Mouse (Mus musculus): ENCODE results near the gene Gm20388.
A peak's percentile ranks its signal among the peaks of the same experiment; 100 is the strongest.
"Not testable (repeated sequence)": the region's sequence is repeated elsewhere in the genome, so short reads cannot be mapped to it uniquely, and the experiment has no call there.

The Gm20388 gene

DNA sequence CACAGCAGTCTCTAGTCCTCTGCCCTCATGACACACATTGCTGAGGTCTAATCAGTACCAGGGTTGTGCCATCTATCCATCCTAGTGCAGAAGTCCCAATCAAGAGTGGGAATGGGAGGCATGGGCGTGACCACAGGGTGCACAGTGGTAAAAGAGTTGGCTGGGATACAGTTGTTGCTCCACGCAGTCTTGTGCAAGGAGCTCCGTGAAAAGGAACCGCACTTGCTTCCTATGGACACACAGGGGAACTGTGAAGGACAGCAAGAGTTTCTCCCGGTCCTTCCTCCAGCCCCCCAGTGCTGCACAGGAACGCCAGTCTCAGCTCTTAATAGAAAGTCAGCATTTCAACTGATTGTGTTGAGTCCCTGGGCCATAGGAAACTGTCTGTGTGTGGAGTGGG, 4048.8 kb downstream of the Gm20388 start:
- no peak for DNase-seq (ENCODE audit: extremely low read depth, insufficient read length, low spot score)

DNA sequence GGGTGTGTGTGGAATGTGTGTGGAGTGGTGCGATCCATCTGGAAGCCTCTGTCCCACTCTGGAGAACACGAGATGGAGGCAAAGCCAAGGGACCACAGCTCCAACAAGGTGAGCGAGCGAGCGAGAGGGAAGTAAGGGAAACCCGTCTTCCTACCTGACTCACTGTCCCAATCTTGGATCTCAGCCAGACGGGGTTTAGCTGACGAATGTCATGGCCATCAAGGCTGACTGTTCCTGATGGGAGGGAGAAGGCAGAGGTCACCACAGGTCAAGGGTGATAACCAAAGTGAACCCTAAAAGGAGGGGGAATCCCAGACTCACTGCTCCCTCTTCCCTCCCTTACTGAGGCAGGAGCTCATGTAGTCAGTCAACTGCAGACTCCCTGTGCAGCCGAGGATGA, 4049.4 kb downstream of the Gm20388 start:
- no peak for DNase-seq (ENCODE audit: extremely low read depth, insufficient read length, low spot score)

DNA sequence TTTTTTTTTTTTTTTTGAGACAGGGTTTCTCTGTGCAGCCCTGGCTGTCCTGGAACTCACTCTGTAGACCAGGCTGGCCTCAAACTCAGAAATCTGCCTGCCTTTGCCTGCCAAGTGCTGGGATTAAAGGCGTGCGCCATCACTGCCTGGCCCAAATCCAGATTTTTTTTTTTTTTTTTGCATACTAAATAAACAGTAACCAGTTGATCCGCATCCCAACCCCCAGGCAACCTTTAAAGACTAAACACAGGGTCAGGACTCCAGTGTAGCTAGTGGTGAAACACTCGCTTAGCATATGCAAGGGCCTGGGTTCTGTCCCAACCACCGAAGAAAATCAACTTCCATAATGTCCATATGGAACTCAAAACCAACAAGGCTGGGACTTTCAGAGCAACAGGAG, 4049.9 kb downstream of the Gm20388 start:
- DNase-seq (ENCODE audit: extremely low read depth, insufficient read length, low spot score), result not testable (repeated sequence)

DNA sequence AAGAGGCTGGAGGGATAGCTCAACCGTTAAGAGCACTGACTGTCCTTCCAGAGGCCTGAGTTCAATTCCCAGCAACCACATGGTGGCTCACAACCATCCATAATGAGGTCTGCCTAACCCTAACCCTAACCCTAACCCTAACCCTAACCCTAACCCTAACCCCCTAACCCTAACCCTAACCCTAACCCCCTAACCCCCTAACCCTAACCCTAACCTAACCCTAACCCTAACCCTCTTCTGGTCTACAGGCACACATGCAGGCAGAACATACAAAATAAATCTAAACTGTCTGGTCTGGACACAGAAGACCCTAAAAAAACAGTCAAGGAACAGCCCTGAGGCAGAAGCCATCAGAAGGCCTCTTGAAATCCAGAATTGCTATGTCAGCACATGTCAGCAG, 4050.7 kb downstream of the Gm20388 start:
- no peak for DNase-seq (ENCODE audit: extremely low read depth, insufficient read length, low spot score)

DNA sequence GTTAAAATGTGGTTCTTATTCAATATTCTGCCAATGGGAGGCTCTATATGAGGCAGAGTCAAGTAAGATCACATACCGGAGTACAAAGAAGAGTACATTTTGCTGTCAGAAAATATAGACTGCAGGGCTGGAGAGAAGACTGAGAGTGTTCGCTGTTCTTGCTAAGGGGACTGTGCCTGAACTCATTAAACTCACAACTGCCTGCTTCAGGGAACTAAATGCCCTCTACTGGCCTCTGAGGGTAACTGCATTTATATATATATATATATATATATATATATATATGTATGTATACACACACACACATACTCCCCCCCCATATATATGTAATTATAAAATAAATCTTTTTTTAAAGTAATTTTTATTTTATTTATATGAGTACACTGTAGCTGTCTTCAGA, 4056.3 kb downstream of the Gm20388 start:
- no peak for DNase-seq (ENCODE audit: extremely low read depth, insufficient read length, low spot score)

DNA sequence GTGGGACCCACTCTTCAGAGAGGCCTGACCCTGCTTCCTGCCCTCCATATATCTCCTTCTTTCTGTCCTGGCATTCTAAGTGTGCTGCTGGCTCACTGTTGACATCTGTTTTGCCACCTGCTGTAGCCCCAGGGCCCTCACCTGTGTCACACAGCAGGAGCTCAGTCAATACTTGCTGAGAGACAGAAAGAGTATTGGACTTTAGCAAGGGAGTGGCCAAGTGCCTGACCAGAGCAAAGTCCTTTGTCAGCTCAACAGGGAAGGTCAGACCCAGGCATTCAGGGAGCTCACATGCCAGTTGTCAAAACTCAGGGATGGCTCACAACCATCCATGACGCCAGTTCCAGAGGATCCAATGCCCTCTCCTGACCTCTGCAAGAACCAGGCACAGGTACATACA, 4062.9 kb downstream of the Gm20388 start:
- no peak for DNase-seq (ENCODE audit: extremely low read depth, insufficient read length, low spot score)

DNA sequence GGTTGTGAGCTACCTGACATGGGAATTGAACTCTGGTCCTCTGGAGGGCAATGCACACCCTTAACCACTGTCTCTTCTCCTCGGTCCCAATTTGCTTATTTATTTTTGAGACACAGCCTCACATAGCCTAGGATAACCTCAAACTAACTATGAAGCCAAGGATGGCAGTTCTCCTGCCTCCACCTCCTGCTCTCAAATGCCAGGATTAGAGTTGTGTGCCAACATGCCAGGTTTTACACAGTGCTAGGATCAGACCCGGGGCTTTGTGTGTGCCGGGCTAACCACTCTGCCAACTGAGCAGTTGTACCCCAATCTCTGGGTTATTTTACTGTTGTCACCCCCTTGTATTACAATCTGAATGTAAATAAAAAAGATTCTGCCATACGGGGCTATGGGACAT, 4066.9 kb downstream of the Gm20388 start:
- no peak for DNase-seq (ENCODE audit: extremely low read depth, insufficient read length, low spot score)

DNA sequence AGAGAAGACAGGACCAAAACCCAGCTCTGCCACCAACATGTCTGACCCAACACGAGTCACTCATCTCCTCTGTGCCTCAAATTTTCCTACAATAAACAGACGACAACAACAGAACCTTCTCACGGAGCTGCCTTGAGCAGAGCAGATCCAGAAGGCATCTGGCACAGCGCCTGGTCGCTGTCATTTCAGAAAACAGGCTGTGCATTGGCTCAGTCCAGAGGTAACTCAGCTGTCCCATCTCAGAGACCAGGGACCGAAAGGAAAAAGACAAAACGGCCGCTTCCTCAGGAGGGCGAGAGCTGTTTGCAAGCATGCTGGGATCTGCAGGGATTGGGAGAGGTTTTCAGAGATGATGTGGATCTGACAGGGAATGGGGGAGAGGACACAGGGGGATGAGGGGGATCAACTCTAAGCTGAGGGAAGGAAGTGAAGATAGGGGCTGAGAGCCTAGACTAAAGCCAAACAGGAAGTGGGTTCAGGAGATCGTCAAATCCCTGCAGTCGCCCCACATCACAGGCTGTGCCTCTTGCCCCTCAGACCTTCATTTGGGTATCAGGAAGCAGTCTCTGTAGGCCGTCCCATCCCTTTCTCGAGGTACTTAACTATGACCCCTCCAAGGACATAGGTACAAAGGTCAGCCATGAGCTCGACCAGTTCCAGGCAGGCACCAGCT, 4067.7 kb downstream of the Gm20388 start:
- no peak for DNase-seq (ENCODE audit: extremely low read depth, insufficient read length, low spot score)

DNA sequence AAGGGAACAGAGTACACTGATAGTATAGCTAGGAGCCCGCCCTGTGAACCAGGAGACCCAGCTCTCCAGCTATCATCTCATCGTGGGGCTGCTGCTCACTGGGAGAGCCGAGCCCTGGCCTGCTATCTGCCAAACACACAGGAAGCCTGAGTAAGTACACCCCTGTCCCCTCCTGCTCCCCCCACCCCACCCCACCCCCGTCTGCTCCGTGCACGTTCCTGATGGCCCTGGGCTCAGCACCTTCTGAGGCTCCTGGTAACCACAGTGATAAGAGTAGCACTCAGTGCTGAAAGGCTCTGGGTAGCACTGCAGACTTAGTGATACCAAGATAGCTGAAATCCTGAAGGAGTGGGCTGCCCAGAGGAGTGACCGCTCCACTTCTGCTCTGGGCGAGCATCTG, 4068.3 kb downstream of the Gm20388 start:
- no peak for DNase-seq (ENCODE audit: extremely low read depth, insufficient read length, low spot score)

DNA sequence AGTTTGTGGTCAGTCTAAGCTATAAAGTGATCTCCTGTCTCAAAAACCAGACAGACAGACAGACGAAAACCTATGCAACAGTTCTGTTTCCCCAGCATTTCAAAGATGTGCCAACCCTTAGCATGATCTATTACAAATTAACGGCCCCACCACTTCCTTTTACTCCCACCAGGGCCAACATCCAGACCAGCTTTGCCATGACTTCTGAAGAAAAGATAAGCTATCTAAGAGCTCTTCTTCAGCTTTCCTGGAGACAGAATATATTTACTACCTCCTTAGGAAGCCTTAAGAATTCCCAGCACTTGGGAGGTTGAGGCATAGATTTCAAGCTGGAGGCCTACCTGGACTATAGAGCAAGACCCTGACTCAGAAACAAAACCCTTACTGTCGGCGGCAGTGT, 4069.6 kb downstream of the Gm20388 start:
- no peak for DNase-seq (ENCODE audit: extremely low read depth, insufficient read length, low spot score)

DNA sequence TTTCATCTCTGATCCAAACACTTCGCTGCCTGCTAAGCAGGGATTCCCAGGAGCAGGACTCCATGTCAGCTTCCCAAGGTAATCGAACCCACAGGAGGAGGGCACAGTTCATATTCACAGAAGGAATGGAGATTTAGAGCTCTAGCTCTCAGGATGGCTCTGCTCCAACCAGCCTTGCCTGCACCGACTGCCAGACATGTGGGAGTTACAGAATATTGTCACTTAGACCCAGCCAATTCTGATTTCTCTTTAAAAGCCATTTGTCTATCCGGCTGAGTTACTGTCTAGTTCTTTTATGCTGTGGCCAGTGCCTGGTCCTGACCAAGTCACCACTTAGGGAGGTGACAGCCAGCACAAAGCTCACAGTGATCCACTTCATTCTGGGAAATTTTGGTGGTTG, 4071.0 kb downstream of the Gm20388 start:
- DNase-seq (ENCODE audit: extremely low read depth, insufficient read length, low spot score), result no peak

DNA sequence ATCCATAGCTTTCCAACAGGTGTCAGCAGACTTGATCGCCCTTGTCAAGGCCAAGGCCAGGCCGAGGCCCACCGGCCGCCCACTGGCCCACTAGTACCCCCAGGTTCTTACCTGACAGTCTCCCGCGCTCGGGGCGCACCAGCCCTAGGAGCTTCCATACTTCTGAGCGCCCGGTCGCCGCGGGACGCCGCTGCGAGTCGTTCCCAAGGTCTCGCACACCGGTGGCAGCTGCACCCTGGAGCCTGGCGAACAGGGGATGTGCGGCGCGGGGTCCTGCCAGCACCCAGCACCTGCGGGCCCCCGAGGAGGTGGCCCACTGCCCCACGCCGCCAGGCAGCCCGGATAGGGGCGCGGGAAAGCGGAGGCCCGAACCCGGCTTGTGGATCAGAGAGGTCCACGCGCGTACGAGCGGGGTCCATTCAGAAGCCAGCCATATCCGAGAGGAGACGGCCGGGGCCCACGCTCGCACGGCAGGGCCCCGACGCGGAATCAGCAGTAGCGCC, 4071.7 kb downstream of the Gm20388 start:
- DNase-seq (ENCODE audit: extremely low read depth, insufficient read length, low spot score), result peak; percentile 62

DNA sequence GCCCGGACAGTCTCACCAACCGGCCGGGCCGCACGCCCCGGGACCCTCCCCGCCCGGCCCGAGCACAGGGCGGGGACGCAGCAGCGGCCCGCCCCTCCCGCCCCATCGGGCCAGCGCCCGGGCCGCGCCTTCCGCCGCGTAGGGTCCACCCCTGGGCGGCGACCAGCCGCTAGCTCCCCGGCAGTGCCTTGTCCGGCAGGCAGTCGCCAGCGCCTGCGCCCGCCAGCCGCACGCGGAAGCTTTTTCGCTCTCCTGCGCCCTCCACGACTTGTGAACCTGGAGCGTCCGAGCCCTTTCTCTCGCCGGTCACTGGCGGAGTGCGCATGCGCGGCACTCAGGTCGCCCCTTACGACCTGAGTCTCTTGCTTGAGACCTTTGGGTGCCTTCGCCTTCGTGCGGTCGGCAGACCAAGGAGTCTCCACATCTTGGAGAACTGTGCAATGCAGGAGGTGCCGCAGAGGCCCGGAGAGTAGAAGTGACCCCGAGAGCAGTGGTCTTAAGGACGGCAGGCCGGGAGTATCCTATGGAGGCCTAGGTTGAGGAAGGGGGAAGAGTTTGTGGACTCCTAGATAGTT, 4072.3 kb downstream of the Gm20388 start, which contains the start of gene Abcb10:
Gene Abcb10 (minus strand): TSS at position 297 of the 575 bp plus-strand sequence.
- DNase-seq (ENCODE audit: extremely low read depth, insufficient read length, low spot score), result peak; percentile 93

DNA sequence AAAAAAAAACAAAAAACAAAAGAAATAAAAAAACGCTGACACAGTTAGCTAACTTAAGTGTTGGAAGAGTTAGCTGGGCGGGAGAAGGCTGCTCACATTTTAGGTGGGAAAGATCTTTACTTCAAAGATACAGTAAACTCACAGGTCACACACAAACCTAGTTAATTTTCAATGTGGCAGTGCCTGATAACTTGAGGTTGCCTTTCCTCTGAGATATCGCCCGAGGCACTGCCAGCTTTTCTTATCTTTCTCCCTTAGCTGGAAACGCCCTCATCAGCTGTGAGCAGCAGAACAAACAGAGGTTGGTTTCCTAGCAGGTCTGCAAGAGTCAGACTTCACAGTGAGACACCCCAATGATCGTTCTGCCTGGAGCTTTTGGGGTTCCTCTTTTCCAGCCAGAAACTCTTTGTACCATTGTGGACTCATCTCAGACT, 4078.0 kb downstream of the Gm20388 start:
- no peak for DNase-seq (ENCODE audit: extremely low read depth, insufficient read length, low spot score)

DNA sequence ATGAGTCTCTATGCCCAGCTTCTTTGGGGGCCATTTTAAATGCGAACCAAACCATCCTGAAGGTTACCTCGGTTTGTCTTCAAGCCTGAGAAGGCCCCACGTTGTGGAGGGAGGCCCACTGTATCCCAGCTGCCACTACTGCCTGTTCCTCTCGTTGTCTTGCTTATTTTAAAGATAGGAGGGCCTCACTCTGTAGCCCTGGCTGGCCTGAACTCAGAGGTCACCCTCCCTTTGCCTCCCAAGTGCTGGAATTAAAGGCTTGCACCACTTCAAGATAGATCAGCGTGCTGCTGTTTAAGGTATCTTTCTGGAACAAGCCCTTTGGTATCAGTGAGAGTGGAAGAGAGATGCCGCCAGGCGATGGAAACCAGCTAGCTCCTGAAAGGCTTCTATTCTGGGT, 4078.5 kb downstream of the Gm20388 start:
- no peak for DNase-seq (ENCODE audit: extremely low read depth, insufficient read length, low spot score)

DNA sequence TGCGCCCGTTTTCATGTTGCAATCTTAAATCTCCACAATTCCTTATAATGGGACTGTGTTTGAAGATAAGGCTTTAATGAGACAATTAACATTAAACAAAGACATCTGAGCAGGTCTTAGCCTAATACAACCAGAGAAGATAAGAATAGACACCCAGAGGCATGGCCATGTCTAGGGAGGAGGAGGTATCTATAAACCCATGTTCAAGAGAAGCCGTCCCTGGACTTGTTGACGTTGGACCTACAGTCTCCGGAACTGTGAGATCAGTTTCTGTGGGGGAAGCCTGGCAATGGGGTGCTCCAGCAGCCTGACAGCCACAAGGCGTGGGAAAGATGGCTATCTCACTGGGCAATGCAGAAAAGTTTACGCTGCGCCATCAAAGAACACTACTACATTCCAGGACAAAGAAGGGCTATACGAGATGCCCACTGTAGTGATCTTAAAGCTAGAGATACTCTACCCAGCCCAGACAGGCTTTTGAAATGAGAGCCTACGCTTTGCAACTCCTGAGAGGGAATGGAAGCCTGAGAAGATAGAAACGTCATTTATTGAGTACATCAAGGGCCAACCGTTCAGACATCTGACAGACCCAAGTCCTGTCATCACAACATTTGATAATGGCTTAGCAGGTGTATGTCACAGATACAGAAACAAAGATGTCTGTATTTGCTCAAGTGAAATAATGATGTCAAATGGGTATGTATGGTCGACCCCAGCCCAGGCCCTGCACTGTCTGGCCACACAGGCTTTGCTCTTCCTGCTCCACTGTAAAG, 4079.8 kb downstream of the Gm20388 start:
- no peak for DNase-seq (ENCODE audit: extremely low read depth, insufficient read length, low spot score)

DNA sequence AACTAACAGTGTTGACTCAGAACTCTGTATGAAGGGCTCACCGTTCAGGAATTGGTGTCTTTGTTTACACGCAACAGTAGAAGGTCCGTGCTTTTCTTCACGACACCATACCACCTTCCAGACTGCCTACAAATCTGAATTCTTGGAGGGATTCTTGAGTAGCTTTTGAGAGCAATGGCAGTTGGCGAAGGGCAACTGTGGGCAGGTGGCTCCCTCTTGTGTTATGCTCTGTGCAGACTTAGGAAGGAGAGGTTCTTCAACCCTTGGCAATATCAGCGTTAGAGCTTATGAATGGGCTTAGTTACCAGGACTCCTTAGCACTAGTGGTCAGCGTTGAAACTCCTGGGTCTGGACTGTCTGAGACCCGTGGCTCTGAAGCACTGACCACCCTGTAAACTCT, 4081.9 kb downstream of the Gm20388 start:
- DNase-seq (ENCODE audit: extremely low read depth, insufficient read length, low spot score), result no peak

DNA sequence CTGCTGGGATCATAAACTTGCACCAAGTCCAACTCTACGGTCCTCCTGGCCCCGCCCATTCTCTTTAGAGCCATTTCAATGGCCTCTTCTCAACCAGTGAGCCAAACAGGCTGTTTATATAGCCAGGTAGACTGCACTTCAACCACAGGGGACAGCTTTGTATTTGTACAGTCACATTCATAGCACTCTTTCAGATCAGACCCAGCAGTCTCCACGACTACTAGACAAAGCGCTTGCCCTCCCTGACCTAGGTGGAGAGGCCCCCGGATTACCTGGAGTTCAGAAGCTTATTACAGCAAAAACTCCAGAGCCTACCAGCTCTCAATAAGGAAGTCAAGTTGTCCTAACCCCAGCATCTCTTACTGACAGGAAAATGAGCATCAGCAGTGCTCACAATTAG, 4083.0 kb downstream of the Gm20388 start:
- no peak for DNase-seq (ENCODE audit: extremely low read depth, insufficient read length, low spot score)

DNA sequence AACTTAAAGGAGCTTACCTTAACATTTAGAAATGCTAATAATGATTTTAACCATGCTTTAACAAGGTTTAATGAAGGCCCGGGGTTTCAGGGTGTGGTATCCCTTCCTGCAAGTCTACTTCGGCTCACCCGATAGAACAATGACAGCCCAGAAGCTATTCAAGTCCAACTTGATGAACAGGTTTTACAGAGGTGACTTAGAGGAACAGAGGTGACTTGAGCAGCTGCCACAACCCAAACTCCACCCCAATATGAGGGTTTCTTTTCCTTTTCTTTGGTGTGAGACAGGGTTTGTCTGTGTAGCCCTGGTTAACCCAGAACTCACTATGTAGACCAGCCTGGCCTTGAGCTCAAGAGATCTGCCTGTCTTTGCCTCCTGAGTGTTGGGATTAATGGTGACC, 4083.4 kb downstream of the Gm20388 start:
- no peak for DNase-seq (ENCODE audit: extremely low read depth, insufficient read length, low spot score)

DNA sequence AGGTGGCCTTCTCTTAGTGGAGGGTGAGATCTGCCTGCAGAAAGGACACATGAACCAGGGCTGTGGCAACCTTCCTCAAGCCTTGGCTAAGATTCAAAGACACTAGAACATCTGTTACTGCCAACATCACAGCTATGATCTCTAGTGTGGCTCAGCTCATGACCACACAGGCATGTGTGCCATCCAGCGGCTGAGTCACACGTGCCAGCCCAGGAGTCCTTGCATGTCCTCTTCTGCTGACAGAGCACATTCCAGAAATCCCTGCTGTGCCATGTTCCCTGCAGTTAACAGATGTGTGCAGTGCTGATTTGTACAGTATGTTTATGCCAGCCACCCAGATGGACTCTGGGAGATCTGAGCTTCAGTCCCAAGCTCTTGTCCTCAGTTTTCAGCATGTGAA, 4088.9 kb downstream of the Gm20388 start:
- DNase-seq (ENCODE audit: extremely low read depth, insufficient read length, low spot score), result peak; percentile 36

DNA sequence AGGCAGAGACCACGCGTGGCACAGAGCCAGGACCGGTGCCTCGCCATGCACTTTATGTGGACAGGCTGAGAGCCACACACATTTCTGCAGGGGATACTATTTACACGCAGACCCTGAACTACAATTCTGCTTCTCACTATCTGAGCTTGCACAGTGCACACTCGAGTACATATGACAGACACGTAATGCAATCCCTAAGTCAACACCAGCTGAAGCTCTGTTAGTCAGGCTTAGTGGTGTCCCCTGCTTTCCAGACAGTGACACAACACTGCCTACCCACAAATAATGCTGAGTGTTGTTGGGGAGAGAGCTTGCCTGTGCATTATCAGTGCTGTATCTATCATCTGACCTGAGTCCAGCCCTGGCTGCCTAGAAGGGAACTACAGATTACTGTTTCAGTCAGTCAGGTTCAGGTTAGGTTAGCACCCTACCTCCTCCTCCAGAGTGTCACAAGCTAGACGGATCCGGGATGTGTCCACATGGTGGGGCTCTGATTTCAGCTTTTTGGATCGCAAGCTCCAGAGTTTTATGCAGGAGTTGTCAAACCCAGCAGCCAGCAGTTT, 4092.0 kb downstream of the Gm20388 start:
- DNase-seq (ENCODE audit: extremely low read depth, insufficient read length, low spot score), result no peak

All from 3134 (cell line).